Mouse (Mus musculus): ENCODE data around the gene Eml4.

GRCm38 (mm10) chr17:83499692-83500091 is 149.0 kb downstream of the Eml4 start:
- no peak for TF ChIP-seq CTCF (IDR thresholded peaks at IDR 0.05)
- TF ChIP-seq EP300 (IDR thresholded peaks at IDR 0.05) = no peak

Measured in lung, postnatal 0 days (tissue).